ENCODE assay signal across 16 mouse cellular contexts in genomic region chr8:18187486-18187885, GRCm38 (mm10).
A peak's percentile ranks its signal among the peaks of the same experiment; 100 is the strongest.
DNase-seq lines count a peak whose midpoint lies in the region.
"Had no signal": no experiment of that assay in that cellular context is flagged by ENCODE, and none has a peak within 500 bp of the region (broad histone marks: within the 10 kb centered on the region; RNA-seq: fewer than 3 reads in every experiment).

No protein-coding gene starts in this region.

- peak; percentile 60 for DNase-seq in ES-CJ7 (ENCODE audit: low read depth, low spot score)
- peak; percentile 29 for DNase-seq in R1 (ENCODE audit: low read depth, low spot score)
- DNase-seq in ZHBTc4 (ENCODE audit: low read depth, low spot score) = peak; percentile 78
- DNase-seq in cerebellum, postnatal 10 days = no peak
- no peak for DNase-seq in left cerebral cortex, adult 9 months (ENCODE audit: low spot score in 2 of 2)
- no peak for DNase-seq in layer of hippocampus, postnatal 36 days
- DNase-seq: adrenal gland, adult 2 months; adrenal gland, postnatal 14 days; adrenal gland, postnatal 36 days; B cell, adult 2 months; cerebellum, adult 11 months; cerebellum, adult 18-20 months; cerebellum, adult 8-10 months; cerebellum, adult 9-11 months; cerebellum, postnatal 25 days; forebrain, postnatal 0 days had no signal

Comparison
In these comparisons a context has a peak if more than half of its experiments do, and no peak if none do; other contexts are left out.
1. DNase-seq: peak in ES-CJ7 (single experiment), R1 (single experiment) and ZHBTc4 (single experiment); none in cerebellum, postnatal 10 days (0 of 2), left cerebral cortex, adult 9 months (0 of 2) and layer of hippocampus, postnatal 36 days (0 of 2).